Mouse (Mus musculus) common myeloid progenitor, adult 5-6 weeks (primary cell): Measurements from ENCODE around the gene Slc4a2. TPM values are rescaled to one million over a fixed set of nuclear protein-coding genes. Genes with fewer than 3 reads are reported as not detected.

Experiments used
- ATAC-seq: replicated peaks from 2 replicates; pipeline ENCODE4 v1.8.0; 2016; ENCODE audit warnings: low read depth, mild to moderate bottlenecking, moderate TSS enrichment, inconsistent platforms; ENCODE audit not compliant: poor library complexity, severe bottlenecking
- total RNA-seq: library from RNA; stranded (forward); fragments of 200-1000, 187-1606 nt; gene quantifications from 2 replicates; pipeline ENCODE4 v1.2.3, GENCODE M21; 2017

Slc4a2 gene
- total RNA-seq, 1 experiment from 2014 or later, result 35.9 TPM

GRCm38 (mm10) chr5:24452691-24453233 lies 29.1 kb downstream of the Slc4a2 start:
- ATAC-seq, result peak; percentile 21

DNA sequence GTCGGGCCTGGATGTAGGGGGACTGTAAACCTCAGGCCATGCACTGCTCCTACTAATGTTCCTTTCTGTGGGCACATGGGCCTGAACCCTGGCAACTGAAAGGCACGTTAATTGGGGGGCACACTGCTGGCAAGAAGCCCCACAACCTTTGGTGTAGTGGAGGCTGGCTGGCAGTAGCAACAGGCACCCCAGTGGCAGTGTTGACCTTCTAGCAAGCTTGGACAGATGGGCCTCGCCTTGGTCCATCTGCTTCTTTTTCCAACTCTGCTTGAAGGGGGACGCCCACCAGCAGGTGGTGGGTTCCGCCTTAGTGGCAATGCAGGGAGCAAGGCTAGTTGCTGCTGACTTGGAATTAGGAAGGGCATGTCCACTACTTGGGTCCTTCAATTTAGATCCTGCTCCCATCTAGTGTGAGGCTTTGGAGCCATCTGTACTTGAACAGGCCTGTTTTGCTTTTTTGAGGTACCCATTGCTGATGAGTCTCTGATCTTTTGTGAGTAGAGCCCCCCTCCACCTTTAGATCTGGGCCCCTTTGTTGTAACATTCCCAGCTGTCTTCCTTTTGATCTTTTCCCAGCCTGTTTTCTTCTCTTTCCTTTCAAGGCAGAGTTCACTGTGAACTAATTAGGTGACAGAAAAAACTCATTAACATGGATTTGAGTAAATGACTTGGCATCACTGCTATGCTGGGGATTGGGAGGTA lies 29.8 kb downstream of the Slc4a2 start:
- ATAC-seq, result no peak

DNA sequence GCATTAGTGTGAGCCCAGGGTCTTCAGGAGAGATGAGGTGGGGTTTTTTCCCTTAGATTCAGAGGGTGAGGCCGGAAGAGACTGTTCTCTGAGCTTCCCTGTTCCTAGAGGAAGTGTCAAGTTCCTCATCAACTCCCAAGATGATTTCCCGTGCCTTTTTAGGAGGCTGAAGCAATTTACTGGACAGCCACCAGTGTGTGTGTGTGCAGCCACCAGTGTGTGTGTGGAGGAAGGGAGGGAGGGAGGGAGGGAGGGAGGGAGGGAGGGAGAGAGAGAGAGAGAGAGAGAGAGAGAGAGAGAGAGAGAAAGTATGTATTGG lies 30.3 kb downstream of the Slc4a2 start:
- no peak for ATAC-seq

- no peak for ATAC-seq
Measured at GRCm38 (mm10) chr5:24455076-24455475, 31.4 kb downstream of the Slc4a2 start.

DNA sequence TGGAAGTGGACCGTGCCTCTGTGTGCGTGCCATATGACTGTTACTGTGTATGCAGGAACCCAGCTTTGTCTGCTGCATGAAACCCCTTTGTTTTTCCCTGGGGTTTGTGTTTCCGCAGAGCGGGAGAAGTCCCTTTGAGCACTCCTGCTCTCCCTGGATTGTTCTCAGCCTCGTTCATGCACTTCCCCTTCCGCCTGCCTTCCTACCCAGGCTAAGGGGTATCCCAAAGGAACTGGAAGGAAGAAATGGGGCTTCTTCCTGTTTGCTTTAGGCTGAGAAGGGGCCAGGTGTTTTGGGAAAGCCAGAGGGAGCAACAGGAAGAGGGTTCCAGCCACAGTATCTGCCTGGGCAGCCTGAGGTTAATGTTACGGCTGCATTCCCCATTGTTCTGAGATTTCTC lies 32.0 kb downstream of the Slc4a2 start:
- ATAC-seq, result no peak

GRCm38 (mm10) chr5:24466762-24467161 lies 43.1 kb downstream of the Slc4a2 start:
- no peak for ATAC-seq

- peak; percentile 75 for ATAC-seq
Measured at GRCm38 (mm10) chr5:24470600-24470999, 47.0 kb downstream of the Slc4a2 start.

- ATAC-seq, result no peak
Measured at GRCm38 (mm10) chr5:24472884-24473619, 49.4 kb downstream of the Slc4a2 start.

GRCm38 (mm10) chr5:24474025-24474722 lies 50.5 kb downstream of the Slc4a2 start:
- no peak for ATAC-seq

DNA sequence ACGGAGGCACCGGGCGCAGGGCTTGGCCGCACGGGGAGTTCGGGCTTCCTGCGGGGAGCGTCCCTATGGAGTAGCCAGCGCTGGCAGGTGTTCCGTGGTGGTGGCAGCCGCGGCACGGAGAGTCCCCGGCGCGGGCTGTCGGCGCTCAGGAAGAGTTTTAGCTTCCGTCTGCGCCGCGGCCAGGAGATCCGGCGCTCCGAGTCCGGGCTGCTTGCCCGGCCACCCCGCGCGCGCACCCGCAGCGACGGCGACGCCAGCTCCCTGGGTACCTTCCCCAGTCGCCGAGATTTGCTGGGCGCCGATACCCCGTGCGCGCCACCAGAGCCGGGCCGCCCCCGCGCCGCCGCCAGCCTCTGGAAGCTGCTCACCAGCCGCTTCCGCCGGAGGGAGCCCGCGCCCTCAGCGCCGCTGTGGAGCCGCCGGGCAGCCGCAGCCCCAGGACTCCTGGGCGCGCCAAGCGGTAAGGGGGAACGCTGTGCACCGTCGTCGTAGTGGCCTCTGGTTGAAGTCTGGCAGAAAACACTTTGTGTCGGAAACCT lies 51.2 kb downstream of the Slc4a2 start:
- no peak; the same call in 1 of the 2 replicates for ATAC-seq

DNA sequence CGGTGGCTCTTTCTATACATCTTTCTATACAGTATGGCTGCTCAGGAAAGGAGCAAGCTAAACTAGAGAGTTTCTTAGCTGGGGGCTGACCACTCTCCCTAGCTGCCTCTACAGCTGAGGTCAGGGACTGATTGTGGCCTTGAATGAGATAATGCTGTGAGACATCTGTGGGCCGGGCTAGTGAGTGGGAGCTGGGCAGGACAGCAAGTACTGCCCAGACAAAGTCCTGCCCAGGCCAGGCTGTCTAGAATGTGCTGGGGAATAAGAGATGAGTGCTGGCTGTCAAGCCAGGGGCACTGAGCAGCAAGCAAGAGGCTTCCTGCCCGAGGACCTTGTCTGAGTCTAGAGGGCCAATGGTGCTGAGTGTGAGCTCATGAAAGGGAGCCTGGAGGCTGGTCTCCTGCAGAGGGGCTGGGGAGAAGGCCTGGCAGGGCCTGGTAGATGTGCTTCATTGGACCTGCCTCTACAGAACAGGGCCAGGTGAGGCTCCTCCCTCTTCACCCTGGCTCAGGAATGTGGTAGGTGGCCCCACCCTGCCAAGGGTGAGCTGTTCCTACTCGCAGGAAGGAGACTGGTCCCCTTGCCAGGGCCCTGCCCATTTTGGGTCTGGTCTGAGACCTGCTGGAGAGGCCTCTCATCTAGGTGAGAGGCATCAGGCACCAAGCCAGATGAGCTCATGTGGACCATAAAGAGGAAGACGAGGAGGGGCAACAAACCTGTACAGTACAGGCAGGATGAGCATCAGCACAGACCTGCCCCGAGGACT lies 52.0 kb downstream of the Slc4a2 start:
- no peak for ATAC-seq

DNA sequence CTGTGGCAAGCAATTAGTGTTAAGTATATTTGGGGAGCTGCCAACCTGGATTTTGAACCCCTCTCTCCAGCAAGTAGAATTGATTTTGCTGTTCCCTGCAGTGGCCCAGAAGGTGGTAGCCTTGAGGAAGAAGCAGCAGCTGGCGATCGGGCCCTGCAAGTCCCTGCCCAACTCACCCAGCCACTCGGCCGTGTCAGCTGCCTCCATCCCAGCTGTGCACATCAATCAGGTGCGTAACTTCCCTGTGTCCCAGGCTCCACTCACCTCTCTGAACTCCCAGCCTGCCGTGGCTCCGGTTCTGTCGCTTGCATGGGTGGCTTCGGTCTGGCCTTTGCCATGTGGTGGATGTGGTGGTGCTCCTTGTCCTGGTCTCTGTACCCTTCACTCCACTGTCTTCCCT lies 54.3 kb downstream of the Slc4a2 start:
- no peak for ATAC-seq

- ATAC-seq, result no peak
Measured at GRCm38 (mm10) chr5:24481647-24482046, 58.0 kb downstream of the Slc4a2 start.

DNA sequence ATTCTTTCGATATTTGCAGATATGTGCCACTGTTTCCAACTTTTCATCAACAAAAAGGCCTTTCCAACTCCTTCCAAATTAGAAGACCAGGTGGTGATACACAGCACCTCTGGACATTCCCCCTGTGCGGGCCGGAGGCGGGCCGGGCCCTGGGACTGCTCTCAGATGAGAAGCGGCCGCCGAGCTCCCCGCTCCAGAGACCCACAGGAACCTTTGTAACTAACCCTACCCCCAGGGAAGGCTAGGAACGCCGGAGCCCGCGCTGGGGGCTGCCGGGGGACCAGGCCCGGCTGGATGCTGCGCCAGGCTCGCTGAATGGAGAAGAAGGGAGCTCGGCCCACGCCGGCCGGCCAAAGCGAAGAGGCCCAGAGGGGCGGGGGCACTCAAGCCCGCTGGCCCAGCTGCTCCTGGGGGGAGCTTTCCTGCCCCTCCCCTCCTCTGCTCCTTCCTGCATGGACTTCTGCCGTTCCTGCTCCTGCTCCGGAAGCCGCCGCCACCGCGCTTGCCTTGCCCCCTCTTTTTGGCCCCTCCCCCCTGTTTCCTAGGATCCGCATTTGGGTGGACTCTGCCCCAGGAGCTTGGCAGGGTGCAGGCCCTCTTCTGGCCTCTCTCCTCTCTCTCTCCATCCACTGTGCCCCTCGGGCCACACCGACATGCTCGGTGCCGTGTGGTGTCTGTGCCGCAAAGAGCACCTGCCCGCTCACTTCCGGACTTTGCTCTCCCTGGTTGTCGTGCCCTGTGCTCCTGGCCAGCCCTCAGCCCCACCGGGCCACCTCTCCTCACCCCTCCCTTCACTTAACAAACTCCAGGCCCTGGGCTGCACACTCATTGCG lies 58.8 kb downstream of the Slc4a2 start:
- ATAC-seq, result no peak

DNA sequence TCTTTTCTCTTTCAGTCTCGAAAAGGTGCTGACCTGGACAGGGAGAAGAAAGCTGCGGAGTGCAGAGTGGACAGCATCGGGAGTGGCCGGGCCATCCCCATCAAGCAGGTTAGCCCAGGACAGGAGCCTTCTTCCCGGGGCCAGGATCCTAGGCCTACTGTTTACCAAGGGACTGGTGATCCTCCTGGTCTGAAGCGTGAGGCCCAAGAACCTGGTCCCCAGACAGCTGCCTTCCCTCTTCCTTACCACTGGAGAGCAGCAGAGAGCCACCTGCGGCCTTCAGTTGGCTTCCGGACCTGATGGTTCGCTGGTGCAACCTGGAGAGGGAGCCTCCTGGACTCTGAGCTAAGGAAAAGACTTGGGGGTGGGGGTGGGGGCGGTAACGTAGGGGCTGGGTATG lies 59.7 kb downstream of the Slc4a2 start:
- peak; percentile 81 for ATAC-seq

DNA sequence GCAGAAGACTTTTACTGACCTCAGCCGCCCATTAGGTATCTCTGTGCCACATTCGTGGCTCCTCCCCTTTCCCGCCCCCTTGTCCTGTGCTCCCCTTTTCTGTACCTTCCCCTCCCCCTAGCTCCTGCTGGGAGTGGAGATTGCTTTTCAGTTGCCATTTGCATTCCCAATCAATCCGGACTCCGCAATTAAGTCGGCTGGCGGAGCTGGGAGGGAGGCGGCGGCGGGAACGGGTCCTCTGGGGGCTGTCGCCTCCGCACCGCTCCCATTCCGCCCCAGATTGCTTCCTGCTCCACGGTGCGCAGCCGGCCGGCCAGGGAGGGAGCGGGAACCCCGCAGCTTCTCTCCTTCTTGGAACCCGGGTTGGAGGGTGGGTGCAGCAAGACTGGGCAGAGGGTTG lies 61.3 kb downstream of the Slc4a2 start:
- no peak for ATAC-seq

GRCm38 (mm10) chr5:24486097-24486496 lies 62.5 kb downstream of the Slc4a2 start:
- ATAC-seq, result peak; percentile 69

DNA sequence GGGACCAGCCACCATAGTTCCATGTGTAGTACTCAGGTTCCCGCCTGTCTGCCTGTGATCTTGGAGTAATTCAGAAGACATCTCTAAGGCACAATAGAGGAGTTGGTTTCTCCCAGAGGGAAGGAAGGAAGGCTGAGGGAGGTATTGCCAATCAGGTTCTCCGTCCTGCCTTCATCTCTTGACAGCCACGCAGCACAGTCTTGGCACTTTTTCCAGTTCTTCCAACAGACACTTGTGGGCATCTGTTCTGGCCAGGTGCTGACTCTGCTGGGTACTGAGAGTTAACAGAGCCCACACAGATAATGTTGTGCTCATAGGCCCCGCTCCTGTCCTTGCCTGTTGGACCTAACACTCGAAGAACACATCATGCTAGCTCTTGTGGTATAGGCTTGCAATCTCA lies 63.1 kb downstream of the Slc4a2 start:
- ATAC-seq, result no peak

DNA sequence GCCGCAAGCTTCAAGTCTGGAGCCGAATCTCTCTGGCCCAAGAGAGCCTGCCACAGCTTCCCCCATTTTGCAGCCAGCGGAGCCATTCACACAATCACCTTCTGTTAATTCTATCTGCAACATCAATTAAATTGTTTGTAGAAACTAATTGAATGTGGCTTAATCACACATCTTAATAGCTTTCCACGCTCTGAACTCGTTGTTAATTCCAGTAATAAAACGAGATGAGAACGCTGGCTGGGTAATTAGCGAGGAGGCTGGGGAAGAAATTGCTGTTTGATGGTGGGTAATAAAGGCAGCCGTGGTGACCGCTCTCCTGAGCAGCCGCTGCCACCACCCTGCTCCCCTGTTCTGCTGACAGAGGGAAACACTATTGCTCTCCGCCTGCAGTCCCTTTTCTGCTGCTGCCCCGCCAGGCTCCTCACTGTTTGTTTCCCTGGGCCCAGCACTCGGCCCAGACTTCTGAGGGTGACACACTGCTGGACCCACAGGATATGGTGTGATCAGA lies 66.8 kb downstream of the Slc4a2 start:
- ATAC-seq, result no peak
